8 mouse cellular contexts compared by ENCODE assay signal in the genomic region with DNA sequence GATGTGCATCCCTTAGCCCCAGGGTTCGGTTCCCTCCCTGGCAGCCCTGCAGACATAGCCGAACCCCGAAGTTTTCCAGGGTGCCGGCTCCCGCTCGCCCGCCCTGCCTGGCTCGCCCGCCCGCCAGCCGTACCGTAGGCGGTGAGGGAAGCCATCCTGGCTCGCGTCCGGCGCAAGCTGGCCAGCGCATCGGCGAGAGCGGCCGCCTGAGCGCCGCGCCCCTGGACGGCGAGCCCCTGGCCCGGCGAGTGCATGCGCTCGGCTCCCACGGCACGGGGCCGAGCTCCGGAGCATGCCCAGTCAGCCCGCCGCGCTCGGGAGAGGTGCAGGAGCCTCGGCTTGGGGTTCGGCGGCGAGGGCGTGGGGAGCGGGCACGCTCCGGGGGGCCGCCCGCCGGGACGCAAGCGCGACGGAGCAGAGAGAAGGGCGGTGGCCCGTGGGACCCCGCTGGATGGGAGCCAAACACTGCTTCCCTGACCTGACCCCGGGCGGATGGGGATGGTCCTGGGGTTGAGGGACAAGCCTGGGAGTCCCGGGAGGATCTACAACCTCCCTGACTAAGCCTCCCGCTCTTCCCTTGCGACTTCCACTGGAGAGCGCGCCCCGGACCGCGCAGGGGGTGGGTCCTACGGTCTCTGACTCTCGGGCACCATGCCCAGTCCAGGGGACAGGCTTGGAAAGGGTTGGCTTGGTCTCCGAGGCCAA. TPM values are rescaled to one million over a fixed set of nuclear protein-coding genes. Genes with fewer than 3 reads are reported as not detected.
DNase-seq lines count a peak whose midpoint lies in the region; ATAC-seq and TF ChIP-seq lines count a peak whose summit lies in the region.

A gene (minus strand): TSS at position 272 of the 705 bp plus-strand sequence.

- no peak for TF ChIP-seq EP300 in stomach, postnatal 0 days (optimal IDR thresholded peaks at IDR 0.05)

- peak within 1 kb of the TSS; percentile 48 for H3K4me3 ChIP-seq in hindbrain, embryonic 14.5 days (replicated peaks; ENCODE audit: low read length)
- peak within 1 kb of the TSS; percentile 56 for H3K4me3 ChIP-seq in midbrain, embryonic 12.5 days
- peak within 1 kb of the TSS; percentile 49 for H3K4me3 ChIP-seq in stomach, postnatal 0 days (ENCODE audit: low read depth, low read length)

- peaks cover 5% of the 10 kb centered on the region; the same call in 1 of the 2 replicates for H3K4me1 ChIP-seq in hindbrain, embryonic 14.5 days (replicated peaks; ENCODE audit: control insufficient read depth, insufficient read depth, low read length)
- peaks cover 9% of the 10 kb centered on the region; the same call in 1 of the 2 replicates for H3K4me1 ChIP-seq in midbrain, embryonic 12.5 days
- no peaks in the 10 kb centered on the region for H3K4me1 ChIP-seq in stomach, postnatal 0 days (replicated peaks; ENCODE audit: control insufficient read depth, insufficient read depth)

- H3K27me3 ChIP-seq in hindbrain, embryonic 14.5 days (ENCODE audit: control insufficient read depth, insufficient read depth, low read length), result peaks cover 40% of the 10 kb centered on the region
- H3K27me3 ChIP-seq in midbrain, embryonic 12.5 days, result peaks cover 46% of the 10 kb centered on the region
- no peaks in the 10 kb centered on the region; the same call in 1 of the 2 replicates for H3K27me3 ChIP-seq in stomach, postnatal 0 days (ENCODE audit: control insufficient read depth, insufficient read depth, low read length)

- WGBS in hindbrain, embryonic 14.5 days, result under 1% methylated on average over 69 of the region's 70 CpGs
- WGBS in midbrain, embryonic 12.5 days, result 1% methylated on average over 70 of the region's 70 CpGs
- WGBS in stomach, postnatal 0 days, result under 1% methylated on average over 61 of the region's 70 CpGs

- H3K4me2 ChIP-seq in hindbrain, embryonic 14.5 days (replicated peaks), result peak within 1 kb of the TSS; percentile 86
- H3K4me2 ChIP-seq in midbrain, embryonic 12.5 days (replicated peaks), result peak within 1 kb of the TSS; percentile 91
- H3K4me2 ChIP-seq in stomach, postnatal 0 days (replicated peaks; ENCODE audit: low read depth), result peak within 1 kb of the TSS; percentile 90

- H3K9ac ChIP-seq in hindbrain, embryonic 14.5 days, result peak within 1 kb of the TSS; percentile 68
- peak within 1 kb of the TSS; percentile 60 for H3K9ac ChIP-seq in midbrain, embryonic 12.5 days (replicated peaks)
- H3K9ac ChIP-seq in stomach, postnatal 0 days (ENCODE audit: low read length), result peak within 1 kb of the TSS; percentile 51

- H3K36me3 ChIP-seq in hindbrain, embryonic 14.5 days (replicated peaks; ENCODE audit: control insufficient read depth, insufficient read depth), result no peaks in the 10 kb centered on the region
- no peaks in the 10 kb centered on the region for H3K36me3 ChIP-seq in midbrain, embryonic 12.5 days
- no peaks in the 10 kb centered on the region for H3K36me3 ChIP-seq in stomach, postnatal 0 days (ENCODE audit: control insufficient read depth, insufficient read depth, low read length)

- DNase-seq in R1 (ENCODE audit: low read depth, low spot score), result peak; percentile 32
- peak; percentile 47 to 54 for DNase-seq in cerebellum, postnatal 14 days
- peak; percentile 7 for DNase-seq in gastrocnemius, adult 18-20 months (ENCODE audit: low spot score)
- no peak for DNase-seq in hindbrain, embryonic 14.5 days (ENCODE audit: low spot score)
- peak in 1 of 2 experiments; percentile 12 for DNase-seq in left cerebral cortex, adult 8-10 months (ENCODE audit: low spot score in 2 of 2)
- peak; percentile 24 for DNase-seq in stomach, postnatal 0 days (ENCODE audit: low spot score)
- no peak for DNase-seq in thymus, postnatal 25 days

- no peak within 1 kb of the TSS for H3K27ac ChIP-seq in hindbrain, embryonic 14.5 days
- H3K27ac ChIP-seq in midbrain, embryonic 12.5 days (replicated peaks), result no peak within 1 kb of the TSS
- H3K27ac ChIP-seq in stomach, postnatal 0 days (replicated peaks), result no peak within 1 kb of the TSS

- H3K9me3 ChIP-seq in hindbrain, embryonic 14.5 days (ENCODE audit: control insufficient read depth, low read length), result no peaks in the 10 kb centered on the region
- H3K9me3 ChIP-seq in midbrain, embryonic 12.5 days, result no peaks in the 10 kb centered on the region
- H3K9me3 ChIP-seq in stomach, postnatal 0 days (ENCODE audit: control insufficient read depth, low read length), result no peaks in the 10 kb centered on the region

- peak; percentile 80 for ATAC-seq in hindbrain, embryonic 14.5 days (ENCODE audit: low FRiP score)
- peak; percentile 82 for ATAC-seq in midbrain, embryonic 12.5 days (ENCODE audit: low FRiP score, low read depth)
- ATAC-seq in stomach, postnatal 0 days (ENCODE audit: low FRiP score, low TSS enrichment), result peak; percentile 72

- no peak for TF ChIP-seq CTCF in stomach, postnatal 0 days (IDR thresholded peaks at IDR 0.05; ENCODE audit: low read depth)

RNA-seq across cellular contexts. Expression of the gene that starts here (rescaled TPM):
- total RNA-seq in gastrocnemius, adult 18-20 months (2021), result under 1 TPM; 0.48 to 0.69 TPM
- polyA plus RNA-seq in hindbrain, embryonic 14.5 days (2014; fragmentation: Nextera tagmentation; extraction: Ambion mirVana), result 9.3 and 12.8 TPM in 2 replicates
- 10 to 100 TPM; 24.2 to 27.0 (median 25.0) TPM for total RNA-seq in left cerebral cortex, adult 8-10 months (2022)
- 3.1 and 3.4 TPM in 2 replicates for polyA plus RNA-seq in midbrain, embryonic 12.5 days (2016; fragmentation: Nextera tagmentation; extraction: Ambion mirVana)
- polyA plus RNA-seq in stomach, postnatal 0 days (2015; fragmentation: Nextera tagmentation; extraction: Ambion mirVana), result 0.35 and 0.40 TPM in 2 replicates

Comparison
In these comparisons a context has a peak if more than half of its experiments do, and no peak if none do; other contexts are left out.
1. RNA of the gene that starts here (total RNA-seq): 24.2 to 27.0 TPM in left cerebral cortex, adult 8-10 months; 0.48 to 0.69 TPM in gastrocnemius, adult 18-20 months; every median in the first group is over 10 times any median in the second.
2. Peak in DNase-seq in gastrocnemius, adult 18-20 months; RNA of the gene not detected or under 1 TPM.
3. Peak in DNase-seq, ATAC-seq, H3K4me3 ChIP-seq, H3K9ac ChIP-seq and H3K4me2 ChIP-seq in stomach, postnatal 0 days; RNA of the gene not detected or under 1 TPM.
4. DNase-seq: peak in R1 (single experiment) and cerebellum, postnatal 14 days (2 of 2); none in hindbrain, embryonic 14.5 days (single experiment) and thymus, postnatal 25 days (single experiment).
5. Peak in every context shown above with its lines, with median percentiles within 50 percentile points of each other: ATAC-seq, H3K4me2 ChIP-seq, H3K4me3 ChIP-seq and H3K9ac ChIP-seq.